Mouse (Mus musculus) hindbrain, embryonic 11.5 days (tissue): ENCODE data around the gene 4930451I11Rik. TPM values are rescaled to one million over a fixed set of nuclear protein-coding genes. Genes with fewer than 3 reads are reported as not detected.
A peak's percentile ranks its signal among the peaks of the same experiment; 100 is the strongest.

Experiments
- ATAC-seq: fragments of 200-750 bp; cut with Nextera tagmentation; 2 replicates; pipeline ENCODE4 v1.8.0; 2017; ENCODE audit warnings: mild to moderate bottlenecking, moderate TSS enrichment, moderate library complexity; ENCODE audit not compliant: low FRiP score
- DNase-seq: peaks from one replicate; pipeline ENCODE4 v3.0.0-alpha.2; 2015; ENCODE audit warnings: low spot score
- H3K27ac ChIP-seq: fragments of 300-500 bp; sonication (generic); 2 replicates; pipeline ENCODE4 v1.5.1; 2014; ENCODE audit warnings: mild to moderate bottlenecking, low read depth, low read length
- H3K27me3 ChIP-seq: fragments of 300-500 bp; sonication (generic); 2 replicates; pipeline ENCODE4 v1.6.1; 2014; ENCODE audit warnings: mild to moderate bottlenecking, low read length, moderate library complexity, mixed read lengths; ENCODE audit not compliant: control insufficient read depth, insufficient read depth
- H3K36me3 ChIP-seq: fragments of 300-500 bp; sonication (generic); 2 replicates; pipeline ENCODE4 v1.6.1; 2014; ENCODE audit warnings: mild to moderate bottlenecking, low read length, moderate library complexity, mixed read lengths; ENCODE audit not compliant: control insufficient read depth, insufficient read depth
- H3K4me1 ChIP-seq: fragments of 300-500 bp; sonication (generic); replicated peaks from 2 replicates; pipeline ENCODE4 v1.6.1; 2014; ENCODE audit warnings: low read length, mixed read lengths; ENCODE audit not compliant: control insufficient read depth, insufficient read depth
- H3K4me2 ChIP-seq: fragments of 300-500 bp; sonication (generic); replicated peaks from 2 replicates; pipeline ENCODE4 v1.6.1; 2014; ENCODE audit warnings: mild to moderate bottlenecking, low read depth, low read length
- H3K4me3 ChIP-seq: fragments of 300-500 bp; sonication (generic); 2 replicates; pipeline ENCODE4 v1.5.1; 2014; ENCODE audit warnings: low read depth, low read length
- H3K9ac ChIP-seq: fragments of 300-500 bp; sonication (generic); 2 replicates; pipeline ENCODE4 v1.6.1; 2014; ENCODE audit warnings: low read depth, low read length
- H3K9me3 ChIP-seq: fragments of 300-500 bp; sonication (generic); 2 replicates; pipeline ENCODE4 v1.6.1; 2016; ENCODE audit warnings: low read length; ENCODE audit not compliant: control insufficient read depth
- WGBS: fragments of 180-500 bp; shearing (Covaris S2); extraction: QIAGEN DNeasy Blood & Tissue Kit; methylation state at CpG from one replicate; pipeline ENCODE4 v1.1.7; 2014; 5-methylcytosine and 5-hydroxymethylcytosine counted together
- polyA plus RNA-seq: library from polyadenylated mRNA; unstranded; fragments of >200 nt; fragmentation: Nextera tagmentation; extraction: Ambion mirVana; gene quantifications from 2 replicates; pipeline ENCODE4 v1.2.1, GENCODE M21; 2014

Gene 4930451I11Rik
- polyA plus RNA-seq, 1 experiment from 2014 or later: not detected

DNA sequence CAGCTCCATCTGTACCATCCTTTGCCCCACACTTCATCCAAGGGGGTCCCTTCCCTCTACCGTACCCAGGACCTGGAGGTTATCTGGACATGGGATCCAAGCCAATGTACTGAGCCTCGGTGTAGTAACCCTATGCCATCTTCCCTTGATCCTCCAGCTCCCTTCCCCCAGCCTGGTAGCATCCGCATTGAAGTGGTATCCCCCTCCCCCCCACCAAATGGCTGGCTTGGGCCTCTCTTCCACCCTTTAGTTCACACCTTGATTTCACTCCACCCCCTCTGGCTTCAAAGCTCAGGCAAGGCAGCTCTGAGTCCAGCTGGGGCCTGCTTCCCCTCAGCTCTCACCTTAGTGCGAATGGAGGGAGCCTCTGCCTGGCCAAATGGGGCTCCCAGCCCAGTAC lies 46.4 kb downstream of the 4930451I11Rik start:
- Histone ChIP-seq H3K36me3 (peaks cover 15% of the 10 kb centered on the region; the same call in 1 of the 2 replicates), H3K9me3 (no peaks in the 10 kb centered on the region), H3K4me3 (no peak overlapping the region), H3K27ac (no peak overlapping the region), H3K4me2 (no peak overlapping the region), H3K9ac (no peak overlapping the region), H3K27me3 (no peaks in the 10 kb centered on the region), H3K4me1 (no peaks in the 10 kb centered on the region)
- WGBS: 78% methylated on average over 4 of the region's 4 CpGs
- DNase-seq: no peak
- ATAC-seq: no peak

DNA sequence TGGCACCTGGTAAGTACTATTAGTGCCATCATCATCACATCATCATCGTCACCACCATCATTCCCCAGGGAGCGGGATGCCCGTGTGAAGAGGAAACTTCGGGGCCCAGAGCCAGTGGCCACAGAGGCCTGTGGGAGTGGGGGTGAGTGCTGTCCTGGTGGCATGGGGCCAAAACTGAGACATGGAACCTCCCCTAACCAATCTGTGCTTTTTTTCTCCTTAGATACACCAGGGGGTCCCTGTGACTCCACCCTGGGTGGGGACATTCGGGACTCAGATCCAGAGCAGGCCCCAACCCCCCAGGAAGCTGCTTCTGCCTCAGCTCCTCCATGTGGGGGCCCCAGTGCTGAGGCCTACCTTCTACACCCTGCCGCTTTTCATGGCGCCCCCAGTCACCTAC lies 47.0 kb downstream of the 4930451I11Rik start:
- DNase-seq: no peak
- Histone ChIP-seq H3K27ac (no peak overlapping the region), H3K4me1 (no peaks in the 10 kb centered on the region; the same call in 1 of the 2 replicates), H3K4me2 (no peak overlapping the region), H3K9me3 (no peaks in the 10 kb centered on the region), H3K36me3 (peaks cover 11% of the 10 kb centered on the region; the same call in 1 of the 2 replicates), H3K27me3 (no peaks in the 10 kb centered on the region), H3K9ac (no peak overlapping the region), H3K4me3 (no peak overlapping the region)
- no peak for ATAC-seq
- 89% methylated on average over 7 of the region's 7 CpGs for WGBS

DNA sequence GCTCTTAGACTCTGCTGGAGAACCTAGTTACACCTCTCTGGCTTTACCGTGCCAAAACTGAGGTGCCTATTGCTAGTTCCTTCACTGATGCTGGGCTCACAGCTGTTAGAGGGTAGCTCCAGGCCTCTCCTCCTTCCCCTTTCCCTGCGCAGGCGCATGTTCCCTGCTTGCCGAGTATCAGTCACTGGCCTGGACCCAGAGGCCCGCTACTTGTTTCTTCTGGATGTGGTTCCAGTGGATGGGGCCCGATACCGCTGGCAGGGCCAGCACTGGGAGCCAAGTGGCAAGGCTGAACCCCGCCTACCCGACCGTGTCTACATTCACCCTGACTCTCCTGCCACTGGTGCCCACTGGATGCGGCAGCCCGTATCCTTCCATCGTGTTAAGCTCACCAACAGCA lies 48.7 kb downstream of the 4930451I11Rik start:
- H3K27me3 ChIP-seq: no peaks in the 10 kb centered on the region
- no peaks in the 10 kb centered on the region for H3K9me3 ChIP-seq
- peaks cover 2% of the 10 kb centered on the region; the same call in 1 of the 2 replicates for H3K4me1 ChIP-seq
- H3K27ac ChIP-seq: no peak overlapping the region
- no peak overlapping the region for H3K4me2 ChIP-seq
- no peak overlapping the region for H3K9ac ChIP-seq
- 90% methylated on average over 13 of the region's 13 CpGs for WGBS
- ATAC-seq (no peak), DNase-seq (no peak)
- no peak overlapping the region for H3K4me3 ChIP-seq
- H3K36me3 ChIP-seq: peaks cover 8% of the 10 kb centered on the region; the same call in 1 of the 2 replicates

DNA sequence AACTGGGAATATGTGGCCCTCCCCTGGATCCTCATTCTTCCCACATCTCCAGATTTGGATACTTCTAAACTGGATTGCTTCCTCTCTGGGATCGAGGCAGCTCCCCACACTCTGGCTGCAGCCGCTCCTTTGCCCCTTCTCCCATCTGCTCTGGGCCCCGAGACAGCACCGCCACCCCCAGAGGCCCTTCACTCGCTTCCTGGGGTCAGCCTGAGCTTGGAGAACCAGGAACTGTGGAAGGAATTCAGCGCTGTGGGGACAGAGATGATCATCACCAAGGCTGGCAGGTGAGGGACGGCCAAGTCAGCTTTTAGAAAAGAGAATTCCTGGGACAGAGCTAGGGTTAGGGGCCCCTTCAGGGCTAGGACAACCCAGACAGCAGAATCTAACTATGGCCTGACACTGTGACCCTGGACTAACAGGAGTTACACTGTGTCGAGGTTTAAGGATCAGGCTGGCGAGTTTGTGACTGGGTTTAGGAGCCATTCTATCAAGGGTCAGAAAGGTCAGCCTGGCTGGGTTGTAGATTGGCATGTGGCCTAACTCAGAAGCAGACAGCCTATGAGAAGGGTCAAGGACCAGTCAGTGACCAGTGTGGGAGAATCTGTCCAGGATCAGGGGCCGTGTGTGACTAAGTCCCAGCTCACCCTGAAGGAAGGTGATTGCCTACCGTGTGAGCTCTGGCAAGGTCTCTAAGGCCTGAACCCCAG lies 49.6 kb downstream of the 4930451I11Rik start:
- Histone ChIP-seq H3K4me1 (peaks cover 4% of the 10 kb centered on the region; the same call in 1 of the 2 replicates), H3K27me3 (no peaks in the 10 kb centered on the region), H3K4me3 (no peak overlapping the region), H3K4me2 (peak overlapping the region; percentile 92), H3K27ac (no peak overlapping the region), H3K36me3 (peaks cover 7% of the 10 kb centered on the region; the same call in 1 of the 2 replicates), H3K9ac (no peak overlapping the region; the same call in 1 of the 2 replicates), H3K9me3 (no peaks in the 10 kb centered on the region)
- DNase-seq (no peak), ATAC-seq (no peak)
- WGBS: 34% methylated on average over 11 of the region's 11 CpGs

DNA sequence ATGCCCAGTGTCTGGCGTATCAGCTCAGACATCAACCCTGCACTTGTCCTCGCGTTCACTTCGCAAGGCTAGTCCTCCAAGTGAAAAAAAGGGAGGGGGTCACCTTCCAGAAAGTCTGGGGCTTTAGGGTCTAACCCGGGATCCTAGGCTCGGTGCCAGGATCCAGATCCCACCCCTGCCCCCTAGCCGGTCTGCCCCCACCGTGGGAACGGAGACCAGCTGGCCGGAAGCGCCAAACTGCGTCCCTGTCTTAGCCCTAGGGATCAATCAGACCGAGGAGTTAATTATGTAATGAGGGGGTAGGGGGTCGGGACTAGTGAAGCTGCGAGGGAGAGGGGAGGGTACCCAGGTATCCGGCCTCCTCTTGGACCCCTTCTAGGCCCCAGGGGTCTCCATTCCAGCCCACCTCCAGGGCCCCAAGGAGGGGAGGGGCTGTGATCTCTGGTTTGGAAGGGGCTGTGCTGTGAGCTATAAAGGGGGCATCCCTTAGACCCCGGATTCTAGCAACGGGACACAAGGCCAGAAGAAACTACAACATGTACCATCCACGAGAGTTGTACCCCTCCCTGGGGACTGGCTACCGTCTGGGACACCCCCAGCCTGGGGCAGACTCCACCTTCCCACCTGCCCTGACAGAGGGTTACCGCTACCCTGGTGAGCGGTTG lies 50.3 kb downstream of the 4930451I11Rik start, which contains the start of gene Tbx6:
TSS of gene Tbx6 (plus strand) at position 513 of the 665 bp plus-strand sequence.
- WGBS: 7% methylated on average over 22 of the region's 22 CpGs
- Histone ChIP-seq H3K27me3 (no peaks in the 10 kb centered on the region), H3K9ac (peak within 1 kb of the TSS; percentile 34), H3K4me2 (peak within 1 kb of the TSS; percentile 92), H3K27ac (peak within 1 kb of the TSS; percentile 77), H3K36me3 (peaks cover 7% of the 10 kb centered on the region; the same call in 1 of the 2 replicates), H3K9me3 (no peaks in the 10 kb centered on the region), H3K4me3 (peak within 1 kb of the TSS; percentile 43), H3K4me1 (peaks cover 5% of the 10 kb centered on the region)
- ATAC-seq (peak; percentile 30), DNase-seq (no peak)

Other genes with a start within 250 kb of the 4930451I11Rik start
- gene Apobr, start 246.7 kb downstream of the 4930451I11Rik start, polyA plus RNA-seq: 0.35 and 0.71 TPM in 2 replicates
- gene Cln3, start 245.8 kb downstream of the 4930451I11Rik start, polyA plus RNA-seq: 25.5 and 26.7 TPM in 2 replicates
- not detected in 2 replicates for gene Il27, start 236.7 kb downstream of the 4930451I11Rik start, polyA plus RNA-seq
- 1.3 and 2.4 TPM in 2 replicates for gene Nupr1, start 200.8 kb downstream of the 4930451I11Rik start, polyA plus RNA-seq
- gene Sgf29, start 182.3 kb downstream of the 4930451I11Rik start, polyA plus RNA-seq: 44.8 and 49.3 TPM in 2 replicates
- 0.25 and 0.52 TPM in 2 replicates for gene Sult1a1, start 155.2 kb downstream of the 4930451I11Rik start, polyA plus RNA-seq
- gene Bola2, start 136.2 kb downstream of the 4930451I11Rik start, polyA plus RNA-seq: 164 and 176 TPM in 2 replicates
- 9.8 and 10.7 TPM in 2 replicates for gene Slx1b, start 135.9 kb downstream of the 4930451I11Rik start, polyA plus RNA-seq
- 45.3 and 47.8 TPM in 2 replicates for gene Coro1a, start 123.9 kb downstream of the 4930451I11Rik start, polyA plus RNA-seq
- gene Mapk3, start 72.0 kb downstream of the 4930451I11Rik start, polyA plus RNA-seq: 47.2 and 51.8 TPM in 2 replicates
- 0.97 and 1.4 TPM in 2 replicates for gene Gdpd3, start 65.3 kb downstream of the 4930451I11Rik start, polyA plus RNA-seq
- gene Ypel3, start 54.7 kb downstream of the 4930451I11Rik start, polyA plus RNA-seq: 114 and 119 TPM in 2 replicates
- gene Tbx6, start 50.2 kb downstream of the 4930451I11Rik start, polyA plus RNA-seq: 0.25 and 0.79 TPM in 2 replicates
- gene Ppp4c, start 39.1 kb downstream of the 4930451I11Rik start, polyA plus RNA-seq: 313 and 330 TPM in 2 replicates
- 14.6 and 16.3 TPM in 2 replicates for gene Fam57b, start 34.0 kb downstream of the 4930451I11Rik start, polyA plus RNA-seq
- gene Doc2a, start 15.8 kb upstream of the 4930451I11Rik start, polyA plus RNA-seq: 3.4 and 3.7 TPM in 2 replicates
- gene Hirip3, start 30.3 kb upstream of the 4930451I11Rik start, polyA plus RNA-seq: 22.0 and 25.2 TPM in 2 replicates
- 89.3 and 89.4 TPM in 2 replicates for gene Ino80e, start 30.7 kb upstream of the 4930451I11Rik start, polyA plus RNA-seq
- gene Taok2, start 53.1 kb upstream of the 4930451I11Rik start, polyA plus RNA-seq: 27.3 and 31.2 TPM in 2 replicates
- gene Tmem219, start 91.3 kb upstream of the 4930451I11Rik start, polyA plus RNA-seq: 25.3 and 28.6 TPM in 2 replicates
- gene Kctd13, start 97.2 kb upstream of the 4930451I11Rik start, polyA plus RNA-seq: 30.1 and 33.5 TPM in 2 replicates
- gene Asphd1, start 117.9 kb upstream of the 4930451I11Rik start, polyA plus RNA-seq: 0.90 and 0.92 TPM in 2 replicates
- 13.2 and 14.2 TPM in 2 replicates for gene Sez6l2, start 118.9 kb upstream of the 4930451I11Rik start, polyA plus RNA-seq
- 68.9 and 69.5 TPM in 2 replicates for gene Cdipt, start 144.3 kb upstream of the 4930451I11Rik start, polyA plus RNA-seq
- gene Cdiptos, start 144.5 kb upstream of the 4930451I11Rik start, polyA plus RNA-seq: 0.63 and 0.93 TPM in 2 replicates
- gene Mvp, start 183.0 kb upstream of the 4930451I11Rik start, polyA plus RNA-seq: 3.4 and 3.5 TPM in 2 replicates
- gene Pagr1b, start 184.8 kb upstream of the 4930451I11Rik start, polyA plus RNA-seq: not detected in 2 replicates
- gene Pagr1a, start 185.7 kb upstream of the 4930451I11Rik start, polyA plus RNA-seq: 76.1 and 78.5 TPM in 2 replicates
- 50.4 and 53.7 TPM in 2 replicates for gene Gm42742, start 189.5 kb upstream of the 4930451I11Rik start, polyA plus RNA-seq
- 7.2 and 7.7 TPM in 2 replicates for gene Prrt2, start 189.6 kb upstream of the 4930451I11Rik start, polyA plus RNA-seq
- gene Maz, start 195.4 kb upstream of the 4930451I11Rik start, polyA plus RNA-seq: 69.4 and 71.4 TPM in 2 replicates
- gene Kif22, start 210.8 kb upstream of the 4930451I11Rik start, polyA plus RNA-seq: 142 and 146 TPM in 2 replicates